Mouse (Mus musculus): Measurements from ENCODE around the gene Olfr457.
"Not testable (repeated sequence)": the region's sequence is repeated elsewhere in the genome, so short reads cannot be mapped to it uniquely, and the experiment has no call there.

Olfr457 gene

DNA sequence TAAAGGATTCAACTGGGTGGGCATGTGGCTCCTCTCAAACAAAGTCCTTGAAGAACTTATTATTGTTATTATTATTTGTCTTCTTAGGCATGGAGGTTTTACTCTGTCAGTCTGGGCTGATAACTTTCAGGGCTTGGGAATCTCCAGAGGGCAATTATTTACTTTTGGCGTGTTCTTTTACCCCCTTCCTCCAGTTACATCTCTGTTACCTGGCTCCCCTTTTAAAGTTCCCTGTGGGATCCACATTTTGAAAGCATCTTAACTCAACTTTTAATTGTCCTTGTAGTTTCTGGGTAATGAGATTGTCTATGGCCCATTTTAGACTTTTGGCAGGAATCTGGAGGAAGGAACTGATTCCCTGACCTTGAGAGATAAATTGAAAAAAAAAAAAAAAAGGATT, at the start of gene Olfr457:
TSS of gene Olfr457 (minus strand) at position 101 of the 400 bp plus-strand sequence.
- DNase-seq (ENCODE audit: low spot score in 2 of 2) = no peak

DNA sequence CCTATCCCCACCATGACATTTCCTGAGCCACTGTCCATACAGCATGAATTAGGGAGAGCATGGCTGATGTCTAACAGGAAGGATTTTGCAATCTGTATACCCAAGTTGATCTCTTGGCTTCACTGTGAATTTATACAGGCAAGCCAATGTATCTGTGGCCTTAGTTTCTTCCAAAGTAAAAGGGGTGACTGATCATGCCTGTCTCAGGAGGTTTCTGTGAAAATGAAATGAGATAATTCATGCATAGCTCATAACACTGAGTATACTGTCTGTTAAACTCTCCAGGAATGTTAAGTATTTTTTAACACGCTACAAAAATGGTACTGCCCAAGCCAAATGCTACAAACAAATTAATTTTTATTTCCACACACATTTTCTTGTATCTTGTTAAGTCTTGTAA, 37.3 kb upstream of the Olfr457 start:
- no peak for DNase-seq (ENCODE audit: low spot score in 2 of 2)

DNA sequence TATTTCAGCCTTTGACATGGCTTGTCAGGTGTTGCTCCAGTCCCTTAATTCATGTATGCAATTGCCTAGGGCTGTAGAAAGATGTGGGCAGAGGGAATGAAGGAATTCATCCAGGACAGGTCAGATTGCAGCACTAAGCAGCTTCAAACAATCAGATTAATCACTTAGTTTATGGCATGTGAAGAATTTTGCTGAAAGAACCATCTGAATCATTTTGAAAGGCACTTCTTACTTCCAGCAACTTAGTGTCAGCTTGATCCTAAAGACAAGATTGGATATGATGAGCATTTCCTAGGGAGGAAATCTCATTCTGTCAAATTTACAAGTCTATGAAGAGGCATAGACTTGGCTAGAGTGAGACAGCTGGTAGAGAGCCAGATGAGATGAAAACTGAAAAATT, 33.2 kb upstream of the Olfr457 start:
- DNase-seq (ENCODE audit: low spot score in 2 of 2) = no peak

DNA sequence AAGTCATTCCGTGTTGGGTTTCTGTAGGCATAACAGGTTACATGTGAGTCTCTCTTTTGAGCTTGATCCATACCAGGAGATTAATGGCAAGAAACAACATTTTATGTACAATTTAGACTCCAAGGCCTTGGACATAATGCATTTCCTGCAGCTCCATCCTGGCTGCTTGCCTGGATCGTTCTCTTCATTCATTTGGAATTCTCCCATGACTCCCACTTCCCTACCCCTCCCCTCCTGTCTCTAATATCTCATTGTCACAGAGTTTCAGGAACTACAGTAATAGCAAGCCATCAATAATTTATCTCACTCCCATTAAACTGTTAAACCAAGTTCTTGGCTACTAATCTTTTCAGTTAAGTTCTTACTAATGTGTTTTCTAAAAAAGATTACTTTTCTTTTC, 27.3 kb upstream of the Olfr457 start:
- DNase-seq (ENCODE audit: low spot score in 2 of 2) = no peak

DNA sequence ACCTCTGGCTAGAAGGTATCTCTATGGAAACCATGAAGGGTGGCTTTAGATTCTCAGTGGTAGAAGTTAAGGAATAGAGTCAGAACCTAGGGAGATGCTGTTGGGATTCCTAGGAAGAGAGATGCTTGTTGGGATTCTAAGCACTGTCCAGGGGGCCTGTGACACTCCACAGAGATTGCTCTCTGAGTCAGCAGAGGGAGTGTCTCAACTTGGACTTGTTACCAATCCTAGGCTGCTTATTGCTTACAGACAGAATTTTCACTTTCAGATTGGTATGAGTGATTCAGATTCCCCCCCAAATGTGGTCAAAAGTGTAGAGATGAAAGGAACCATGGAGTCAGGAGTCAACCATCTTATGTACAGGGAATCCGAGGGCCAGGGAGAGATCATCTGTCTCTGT, 13.6 kb upstream of the Olfr457 start:
- no peak for DNase-seq (ENCODE audit: low spot score in 2 of 2)

DNA sequence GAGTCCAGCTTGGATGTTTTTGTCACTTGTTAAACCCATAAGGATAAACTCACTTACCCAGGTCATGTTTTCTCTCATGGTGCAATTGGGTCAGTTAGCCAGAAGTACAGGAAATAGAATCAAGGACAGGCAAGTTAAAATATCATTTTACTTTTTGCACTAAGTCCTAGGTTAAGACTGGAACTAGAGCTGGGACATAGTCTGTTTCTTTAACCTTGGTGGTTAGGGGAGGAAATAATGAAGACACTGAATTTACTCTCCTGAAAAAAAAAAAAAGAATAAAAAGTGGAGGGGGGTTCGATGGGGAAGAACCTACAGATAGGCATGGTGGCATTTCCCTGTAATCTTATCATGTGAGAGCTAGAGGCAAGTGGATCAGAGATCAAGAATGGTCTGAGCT, 11.0 kb upstream of the Olfr457 start, which contains the start of gene Olfr456:
TSS of gene Olfr456 (minus strand) at position 101 of the 400 bp plus-strand sequence.
- no peak for DNase-seq (ENCODE audit: low spot score in 2 of 2)

DNA sequence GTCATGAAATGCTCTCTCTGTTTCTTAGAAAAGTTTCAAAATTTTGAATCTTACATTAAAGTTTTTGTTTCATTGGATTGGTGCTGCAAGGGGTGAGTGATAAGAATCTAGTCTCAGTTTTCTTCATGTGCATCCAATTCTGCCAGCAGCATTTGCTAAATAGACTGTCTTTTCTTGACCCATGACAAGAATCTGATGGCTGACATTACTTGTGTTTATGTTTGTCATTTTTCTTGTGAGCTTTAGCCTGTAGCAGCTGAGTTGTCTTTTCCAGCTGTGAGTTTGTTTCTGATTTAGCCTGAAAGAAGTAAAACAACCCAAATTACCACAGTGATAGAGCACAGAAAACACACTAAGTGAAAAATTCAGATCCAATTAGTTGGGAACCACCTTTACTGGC, 8.5 kb upstream of the Olfr457 start:
- DNase-seq (ENCODE audit: low spot score in 2 of 2) = no peak

DNA sequence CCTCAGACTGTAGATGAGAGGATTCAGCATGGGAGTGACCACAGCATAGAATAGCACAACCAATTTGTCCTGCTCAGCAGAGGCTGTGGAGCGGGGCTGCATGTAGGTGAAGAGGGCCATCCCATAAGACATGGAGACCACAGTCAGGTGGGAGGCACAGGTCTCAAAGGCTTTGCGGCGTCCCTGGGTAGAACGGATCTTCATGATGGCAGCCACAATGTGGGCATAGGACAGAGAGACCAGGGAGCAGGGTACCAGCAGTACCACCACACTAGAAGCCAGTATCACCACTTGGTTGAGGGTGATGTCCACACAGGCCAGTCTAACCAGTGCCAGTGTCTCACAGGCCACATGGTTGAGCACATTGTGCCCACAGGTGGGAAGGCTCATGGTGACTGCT, 4.8 kb downstream of the Olfr457 start:
- DNase-seq (ENCODE audit: low spot score in 2 of 2) = not testable (repeated sequence)

DNA sequence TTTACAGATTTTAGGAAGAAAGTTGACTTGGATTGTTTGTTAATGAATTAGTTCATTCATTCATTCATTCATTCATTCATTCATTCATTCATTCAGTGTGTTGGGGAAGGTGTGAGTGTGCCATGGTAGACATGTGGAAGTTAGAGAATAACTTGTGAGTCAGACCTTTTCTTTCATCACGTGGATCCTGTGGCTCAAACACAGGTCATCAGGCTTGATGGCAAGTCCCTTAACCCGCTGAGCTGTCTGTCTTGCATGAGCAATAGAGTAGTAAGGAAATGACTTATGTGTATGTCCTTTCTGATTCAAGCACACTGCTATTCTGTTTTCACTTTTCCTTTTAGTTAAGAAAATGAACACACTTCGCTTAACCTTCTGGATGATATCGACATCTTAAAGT, 5.6 kb downstream of the Olfr457 start:
- DNase-seq (ENCODE audit: low spot score in 2 of 2) = no peak

DNA sequence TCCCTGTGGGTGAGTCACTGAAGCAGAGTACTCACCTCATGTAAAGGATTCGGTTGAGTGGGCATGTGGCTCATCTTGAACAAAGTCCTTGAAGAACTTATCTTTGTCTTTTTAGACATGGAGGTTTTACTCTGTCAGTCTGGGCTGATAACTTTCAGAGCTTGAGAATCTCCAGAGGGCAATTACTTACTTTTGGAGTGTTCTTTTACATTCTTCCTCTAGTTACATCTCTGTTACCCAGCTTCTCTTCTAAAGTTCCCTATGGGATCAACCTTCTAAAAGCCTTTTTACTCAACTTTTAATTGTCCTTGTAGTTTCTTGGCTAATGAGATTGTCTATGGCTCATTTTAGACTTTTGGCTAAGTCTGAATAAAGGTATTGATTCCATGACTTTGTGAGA, 11.0 kb downstream of the Olfr457 start, which contains the start of gene Olfr458:
TSS of gene Olfr458 (minus strand) at position 101 of the 400 bp plus-strand sequence.
- no peak for DNase-seq (ENCODE audit: low spot score in 2 of 2)

DNA sequence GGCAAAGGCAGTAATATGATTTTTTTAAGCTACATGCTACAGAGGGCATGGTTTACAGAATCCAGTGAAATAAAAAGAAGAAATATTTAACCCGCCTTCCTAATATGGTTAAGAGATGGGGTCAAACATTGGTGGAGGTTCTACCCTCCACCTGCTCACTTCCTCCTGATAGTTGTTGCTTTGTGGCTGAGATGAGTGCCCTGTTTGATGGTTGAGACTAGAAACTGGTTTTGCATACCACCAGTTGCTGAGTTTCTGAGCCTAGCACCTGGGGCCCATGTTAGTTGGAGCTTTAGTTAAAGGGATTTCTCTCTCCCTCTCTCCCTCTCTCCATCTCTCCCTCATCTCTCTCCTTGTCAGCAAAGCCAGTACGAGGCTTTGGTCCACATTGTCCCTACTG, 28.8 kb downstream of the Olfr457 start:
- no peak for DNase-seq (ENCODE audit: low spot score in 2 of 2)

DNA sequence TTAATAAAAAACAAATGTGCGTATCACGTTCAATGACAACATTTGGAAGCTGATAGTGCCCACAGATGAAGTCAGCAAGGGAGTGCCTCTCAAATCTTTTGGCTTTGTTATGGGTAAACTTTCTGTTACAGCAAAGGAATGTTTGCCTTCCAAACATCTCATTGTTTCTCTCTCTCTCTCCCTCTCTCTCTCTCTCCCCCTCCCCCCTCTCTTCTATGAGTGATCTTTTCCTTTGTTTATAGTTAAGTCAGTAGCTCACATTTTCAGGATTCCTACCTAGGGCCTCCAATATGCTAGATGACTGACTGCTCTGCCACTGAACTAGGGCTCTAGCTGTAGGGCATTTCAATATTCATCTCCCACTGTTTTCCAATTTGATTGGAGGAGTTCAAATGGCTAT, 31.6 kb downstream of the Olfr457 start:
- DNase-seq (ENCODE audit: low spot score in 2 of 2) = no peak

DNA sequence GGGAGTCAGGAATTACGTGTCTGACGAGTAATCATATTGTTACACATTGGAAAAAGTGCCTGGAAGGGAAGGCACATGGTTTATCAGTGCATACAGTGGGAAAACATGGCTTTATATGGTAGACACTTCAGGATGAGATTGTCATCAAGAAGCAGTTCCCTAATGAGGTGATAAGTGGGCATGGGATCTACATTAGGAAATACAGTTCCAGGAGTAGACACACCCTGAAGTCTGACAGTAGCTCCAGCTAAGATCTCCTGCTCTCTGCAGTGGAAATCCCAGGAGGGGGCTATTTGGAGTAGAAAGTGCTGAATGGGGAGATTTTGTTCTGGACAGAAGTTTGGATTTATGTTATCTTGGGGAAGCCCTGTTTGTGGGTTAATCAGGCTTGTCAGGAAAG, 34.7 kb downstream of the Olfr457 start:
- no peak for DNase-seq (ENCODE audit: low spot score in 2 of 2)

DNA sequence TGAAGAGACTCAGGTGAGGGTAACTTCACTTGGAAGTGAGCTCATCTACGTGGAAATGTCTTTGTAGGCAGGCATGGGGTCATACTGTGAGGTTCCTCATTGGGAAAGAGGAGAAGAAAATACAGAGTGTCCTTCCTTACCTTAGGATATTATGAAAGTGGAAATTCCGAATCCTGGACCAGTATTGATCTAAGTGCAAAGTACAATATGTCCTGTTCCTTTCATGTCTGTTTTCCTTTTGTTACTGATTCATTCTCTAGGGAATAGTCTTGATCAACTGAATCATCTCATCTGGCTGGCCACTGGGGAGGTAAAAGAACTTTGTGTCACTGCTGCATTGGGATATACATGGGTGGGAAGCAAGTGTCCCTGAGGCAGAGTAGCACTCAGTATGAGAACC, 40.6 kb downstream of the Olfr457 start:
- no peak for DNase-seq (ENCODE audit: low spot score in 2 of 2)

DNA sequence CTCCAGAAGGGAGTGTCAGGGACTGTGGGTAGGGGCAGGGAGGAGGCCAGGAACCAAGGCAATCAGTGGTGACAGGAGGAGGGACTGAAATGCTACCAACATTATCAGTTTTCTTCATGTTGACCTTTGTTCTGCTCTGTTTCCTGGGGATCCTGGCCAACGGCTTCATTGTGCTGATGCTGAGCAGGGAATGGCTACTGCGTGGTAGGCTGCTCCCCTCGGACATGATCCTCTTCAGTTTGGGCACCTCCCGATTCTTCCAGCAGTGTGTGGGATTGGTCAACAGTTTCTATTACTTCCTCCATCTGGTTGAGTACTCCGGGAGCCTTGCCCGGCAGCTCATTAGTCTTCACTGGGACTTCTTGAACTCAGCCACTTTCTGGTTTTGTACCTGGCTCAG, 41.7 kb downstream of the Olfr457 start, which contains the start of gene Tas2r126:
TSS of gene Tas2r126 (plus strand) at position 90 of the 400 bp plus-strand sequence.
- no peak for DNase-seq (ENCODE audit: low spot score in 2 of 2)

DNA sequence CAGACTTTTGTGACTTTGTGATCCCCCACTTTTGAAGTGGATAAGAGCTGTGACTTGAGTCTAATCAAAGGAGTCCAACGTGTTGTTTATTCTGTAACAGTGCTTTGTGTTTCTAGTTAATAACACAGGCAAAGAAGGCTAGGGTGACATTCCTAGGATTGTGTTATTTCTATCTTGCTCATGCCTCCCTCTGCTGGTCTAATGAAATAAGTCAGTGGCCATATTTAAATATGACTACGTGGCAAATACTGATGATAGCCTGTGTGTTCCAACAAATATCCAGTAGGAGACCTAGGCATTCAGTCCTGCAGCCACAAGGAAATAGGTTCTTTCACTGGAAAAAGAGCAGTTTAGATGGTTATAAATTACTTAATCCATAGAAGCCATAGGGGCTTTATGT, 42.6 kb downstream of the Olfr457 start:
- no peak for DNase-seq (ENCODE audit: low spot score in 2 of 2)

DNA sequence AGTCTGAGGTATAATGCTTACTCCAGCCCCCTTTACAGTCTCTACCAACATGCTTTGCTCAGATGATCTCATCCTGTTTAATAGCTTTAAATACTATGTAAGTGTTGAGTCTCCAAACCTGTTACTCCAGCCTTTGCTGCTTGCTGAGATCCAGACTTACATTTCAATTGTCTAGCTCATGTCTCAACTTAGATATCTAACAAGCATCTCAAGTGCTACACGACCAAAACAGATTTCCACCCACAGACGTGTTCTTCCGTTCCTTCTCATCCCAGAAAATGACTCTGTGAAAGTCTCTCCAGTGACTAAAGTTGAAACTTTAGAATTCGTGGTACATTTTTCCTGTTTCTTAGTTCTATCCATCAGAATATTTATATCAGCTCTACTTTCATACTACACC, 49.8 kb downstream of the Olfr457 start:
- DNase-seq (ENCODE audit: low spot score in 2 of 2) = no peak

DNA sequence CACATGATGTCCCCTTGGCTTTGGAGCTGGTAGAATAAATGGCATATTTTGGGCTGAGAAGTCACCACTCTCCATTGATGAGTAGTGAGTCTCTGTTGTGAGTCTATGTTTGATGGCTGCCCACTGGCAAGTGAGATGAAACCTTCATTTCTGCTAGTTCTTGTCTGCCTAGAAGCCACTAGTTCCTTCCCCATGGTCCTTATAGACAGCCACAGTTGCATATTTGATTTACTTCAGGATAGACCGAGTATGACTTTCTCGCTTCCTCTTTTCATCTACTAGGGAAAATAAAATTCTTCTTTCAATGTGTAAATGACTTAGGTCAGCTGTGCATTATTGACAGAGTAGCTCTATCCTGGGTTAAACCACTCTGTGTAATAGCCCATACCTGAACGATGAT, 51.7 kb downstream of the Olfr457 start:
- no peak for DNase-seq (ENCODE audit: low spot score in 2 of 2)

DNA sequence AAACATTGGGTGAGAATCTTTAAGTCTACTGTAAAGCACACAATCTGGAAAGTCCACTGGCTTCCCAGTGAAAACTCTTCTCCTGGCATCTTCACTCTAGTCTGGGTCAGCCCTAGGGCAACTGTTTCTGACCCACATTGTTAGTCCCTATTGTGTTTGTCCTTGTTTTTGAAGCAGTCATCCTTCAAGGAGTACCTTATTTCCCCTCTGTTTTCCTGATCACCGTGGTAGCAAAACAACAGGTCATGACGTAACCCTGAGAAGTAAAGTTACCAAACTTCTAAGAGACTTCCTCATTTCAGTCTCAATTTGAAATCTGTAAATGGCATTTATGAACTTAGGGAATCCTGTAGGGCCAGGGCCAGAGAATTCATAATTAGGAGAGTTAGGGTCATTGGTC, 54.7 kb downstream of the Olfr457 start:
- peak in 1 of 2 experiments; percentile 44 for DNase-seq (ENCODE audit: low spot score in 2 of 2)

DNA sequence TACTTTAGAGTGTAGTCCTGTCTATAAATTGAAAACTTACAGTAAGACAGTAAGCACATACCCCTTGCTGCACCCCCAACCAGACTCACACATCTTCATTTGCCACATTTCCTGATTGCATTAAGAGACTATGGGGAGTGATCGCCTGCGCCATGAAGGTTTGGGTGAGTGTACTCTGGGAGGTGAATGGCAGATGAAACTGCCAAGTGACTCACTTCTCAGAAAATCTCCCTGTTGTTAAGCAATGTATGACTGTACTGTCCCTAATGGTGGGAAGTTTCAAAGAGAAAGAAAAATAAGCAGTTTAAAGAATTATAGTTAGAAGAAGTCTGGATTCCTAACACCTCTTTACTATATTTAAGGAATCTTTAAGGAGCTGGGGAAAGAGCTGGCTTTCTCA, 56.7 kb downstream of the Olfr457 start:
- no peak for DNase-seq (ENCODE audit: low spot score in 2 of 2)

All from natural killer cell, adult 2 months (primary cell).